Mouse (Mus musculus) liver, embryonic 16.5 days (tissue): Measurements from ENCODE around the gene Mast3. TPM values are rescaled to one million over a fixed set of nuclear protein-coding genes. Genes with fewer than 3 reads are reported as not detected.

Source experiments
- ATAC-seq: fragments of 200-750 bp; cut with Nextera tagmentation; 2 replicates; pipeline ENCODE4 v1.8.0; 2017; ENCODE audit warnings: low read depth, mild to moderate bottlenecking, moderate number of reproducible peaks, moderate library complexity
- H3K27ac ChIP-seq: fragments of 300-500 bp; sonication (generic); 2 replicates; pipeline ENCODE4 v1.5.1; 2014; ENCODE audit warnings: mild to moderate bottlenecking, low read length
- H3K27me3 ChIP-seq: fragments of 300-500 bp; sonication (generic); 2 replicates; pipeline ENCODE4 v1.6.1; 2014; ENCODE audit warnings: low read depth, low read length, mixed read lengths; ENCODE audit not compliant: control insufficient read depth, insufficient read depth
- H3K36me3 ChIP-seq: fragments of 300-500 bp; sonication (generic); 2 replicates; pipeline ENCODE4 v1.6.1; 2014; ENCODE audit warnings: mild to moderate bottlenecking; ENCODE audit not compliant: control insufficient read depth, insufficient read depth
- H3K4me1 ChIP-seq: fragments of 300-500 bp; sonication (generic); 2 replicates; pipeline ENCODE4 v1.6.1; 2014; ENCODE audit warnings: low read depth, low read length, mixed read lengths; ENCODE audit not compliant: control insufficient read depth
- H3K4me2 ChIP-seq: fragments of 300-500 bp; sonication (generic); 2 replicates; pipeline ENCODE4 v1.6.1; 2014; ENCODE audit warnings: low read depth, low read length, mixed read lengths
- H3K4me3 ChIP-seq: fragments of 300-500 bp; sonication (generic); 2 replicates; pipeline ENCODE4 v1.5.1; 2014; ENCODE audit warnings: low read depth, mild to moderate bottlenecking, low read length
- H3K9ac ChIP-seq: fragments of 300-500 bp; sonication (generic); 2 replicates; pipeline ENCODE4 v1.6.1; 2014; ENCODE audit warnings: low read depth, low read length
- H3K9me3 ChIP-seq: fragments of 300-500 bp; sonication (generic); replicated peaks from 2 replicates; pipeline ENCODE4 v1.6.1; 2016; ENCODE audit warnings: low read length; ENCODE audit not compliant: control insufficient read depth
- WGBS: fragments of 180-500 bp; shearing (Covaris S2); extraction: QIAGEN DNeasy Blood & Tissue Kit; methylation state at CpG from one replicate; pipeline ENCODE4 v1.1.7; 2014; ENCODE audit not compliant: insufficient replicate concordance; 5-methylcytosine and 5-hydroxymethylcytosine counted together
- polyA plus RNA-seq: library from polyadenylated mRNA; unstranded; fragments of >200 nt; fragmentation: Nextera tagmentation; extraction: Ambion mirVana; gene quantifications from 2 replicates; pipeline ENCODE4 v1.2.1, GENCODE M21; 2015

The Mast3 gene
- polyA plus RNA-seq, 1 experiment from 2014 or later = 9.0 TPM

GRCm38 (mm10) chr8:70810962-70811680 is 6.3 kb upstream of the Mast3 start:
- ATAC-seq = no peak
- Histone ChIP-seq H3K4me3 (no peak overlapping the region), H3K36me3 (no peaks in the 10 kb centered on the region), H3K27me3 (peaks cover 4% of the 10 kb centered on the region; the same call in 1 of the 2 replicates), H3K9ac (no peak overlapping the region), H3K4me2 (no peak overlapping the region), H3K27ac (no peak overlapping the region), H3K4me1 (peaks cover 18% of the 10 kb centered on the region), H3K9me3 (no peaks in the 10 kb centered on the region)
- WGBS = 42% methylated on average over 20 of the region's 20 CpGs

GRCm38 (mm10) chr8:70808955-70809701 is 4.3 kb upstream of the Mast3 start:
- 58% methylated on average over 8 of the region's 8 CpGs for WGBS
- Histone ChIP-seq H3K27ac (no peak overlapping the region), H3K9ac (no peak overlapping the region), H3K4me1 (peaks cover 33% of the 10 kb centered on the region), H3K27me3 (peaks cover 9% of the 10 kb centered on the region; the same call in 1 of the 2 replicates), H3K4me2 (no peak overlapping the region), H3K4me3 (no peak overlapping the region), H3K9me3 (no peaks in the 10 kb centered on the region), H3K36me3 (no peaks in the 10 kb centered on the region)
- ATAC-seq = no peak

DNA sequence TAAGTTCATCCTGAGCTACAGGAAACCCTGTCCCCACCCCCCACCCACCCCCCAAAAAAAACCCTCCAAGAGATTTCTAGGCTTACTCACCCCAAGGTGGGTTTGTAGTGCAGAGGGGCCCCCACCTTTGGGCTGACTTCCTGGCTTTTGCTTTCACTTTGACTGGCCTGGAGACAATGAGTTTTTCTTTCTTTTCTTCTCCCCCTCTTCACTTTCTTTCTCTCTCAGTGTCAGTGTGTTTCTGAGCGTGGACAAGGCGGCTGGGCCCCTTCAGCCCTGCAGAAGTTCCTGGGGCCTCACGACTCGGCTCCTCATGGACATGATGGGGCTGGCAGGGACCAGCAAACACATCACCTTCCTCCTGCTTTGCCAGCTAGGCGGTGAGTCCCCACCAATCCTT is 3.4 kb upstream of the Mast3 start, which contains the start of gene Il12rb1:
Gene Il12rb1, plus strand, starts transcription at position 211 of the 400 bp plus-strand sequence.
- Histone ChIP-seq H3K4me1 (peaks cover 42% of the 10 kb centered on the region), H3K27ac (no peak within 1 kb of the TSS; the same call in 1 of the 2 replicates), H3K9ac (no peak within 1 kb of the TSS), H3K4me2 (peak within 1 kb of the TSS; percentile 22; the same call in 1 of the 2 replicates), H3K27me3 (peaks cover 9% of the 10 kb centered on the region; the same call in 1 of the 2 replicates), H3K36me3 (no peaks in the 10 kb centered on the region), H3K4me3 (no peak within 1 kb of the TSS), H3K9me3 (no peaks in the 10 kb centered on the region)
- WGBS = 43% methylated on average over 5 of the region's 5 CpGs
- ATAC-seq = no peak

GRCm38 (mm10) chr8:70807304-70807703 is 2.5 kb upstream of the Mast3 start:
- 62% methylated on average over 1 of the region's 1 CpGs for WGBS
- peaks cover 47% of the 10 kb centered on the region for H3K4me1 ChIP-seq
- H3K27me3 ChIP-seq = peaks cover 9% of the 10 kb centered on the region; the same call in 1 of the 2 replicates
- H3K36me3 ChIP-seq = no peaks in the 10 kb centered on the region
- peak overlapping the region; percentile 60 for H3K27ac ChIP-seq
- H3K9me3 ChIP-seq = no peaks in the 10 kb centered on the region
- H3K9ac ChIP-seq = no peak overlapping the region
- no peak overlapping the region for H3K4me3 ChIP-seq
- no peak overlapping the region for H3K4me2 ChIP-seq
- ATAC-seq = no peak

DNA sequence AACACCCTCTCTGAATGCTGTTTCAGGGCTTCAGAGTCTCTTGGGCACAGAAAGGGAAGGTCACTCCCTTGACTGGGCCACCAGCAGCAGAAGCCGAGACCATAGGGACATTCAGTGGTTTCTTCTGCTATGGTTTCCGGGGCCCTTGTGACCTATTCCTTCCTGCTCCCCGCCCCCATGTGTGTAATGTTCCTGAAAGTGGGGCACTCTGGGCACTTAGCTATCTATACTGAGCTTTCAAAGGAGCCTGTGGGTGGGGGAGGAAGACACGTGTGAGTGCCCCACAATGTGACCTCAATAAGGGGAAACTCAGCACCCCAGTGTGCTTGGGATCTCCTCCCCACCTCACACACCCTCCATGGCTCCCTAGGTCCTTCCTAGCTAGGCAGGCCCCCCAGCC is 1.7 kb upstream of the Mast3 start:
- H3K4me3 ChIP-seq = no peak overlapping the region
- H3K4me1 ChIP-seq = peaks cover 49% of the 10 kb centered on the region
- peak overlapping the region; percentile 60 for H3K27ac ChIP-seq
- H3K9me3 ChIP-seq = no peaks in the 10 kb centered on the region
- H3K9ac ChIP-seq = no peak overlapping the region
- ATAC-seq = no peak
- no peaks in the 10 kb centered on the region for H3K36me3 ChIP-seq
- WGBS = 29% methylated on average over 4 of the region's 4 CpGs
- H3K4me2 ChIP-seq = 0 out of 2 replicates have a peak overlapping the region, but pooled peaks have one; percentile 4
- peaks cover 9% of the 10 kb centered on the region; the same call in 1 of the 2 replicates for H3K27me3 ChIP-seq

DNA sequence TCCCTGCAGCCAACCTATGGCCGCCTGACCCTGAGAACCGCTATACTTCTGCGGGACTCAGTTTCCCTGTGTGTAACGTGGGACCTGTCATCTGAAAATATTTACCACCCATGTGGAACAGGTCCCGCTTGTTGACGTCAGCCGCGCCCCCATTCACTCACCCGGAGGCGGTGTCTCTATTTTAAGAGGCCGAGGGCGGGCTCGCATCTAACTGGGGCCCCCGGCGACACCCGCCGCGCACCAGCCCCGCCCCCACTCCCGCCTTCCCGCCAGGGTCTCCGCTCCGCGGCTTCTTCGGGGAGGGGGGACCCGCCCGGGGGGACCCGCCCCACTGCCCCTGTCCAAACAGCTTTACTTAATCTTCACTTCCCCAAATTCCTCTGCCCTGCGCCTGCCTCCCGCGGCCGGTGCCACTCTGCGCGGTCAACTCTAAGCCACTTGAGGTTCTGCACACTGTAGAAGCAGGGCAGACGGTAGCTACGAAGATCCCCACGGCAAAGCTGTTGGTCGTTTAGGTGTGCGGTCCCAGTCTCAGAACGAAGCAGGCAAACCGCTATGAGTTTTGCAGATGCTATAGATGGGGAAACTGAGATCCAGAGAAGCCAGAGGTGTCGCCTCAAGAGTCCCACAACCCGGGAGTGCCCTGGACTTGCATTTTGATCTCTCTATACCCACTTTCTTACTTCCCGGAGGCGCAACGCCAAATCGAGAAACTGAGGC is 933 bp downstream of the Mast3 start:
- peak overlapping the region; percentile 99 for H3K4me2 ChIP-seq
- peak overlapping the region; percentile 73 for H3K27ac ChIP-seq
- peak overlapping the region; percentile 68 for H3K4me3 ChIP-seq
- peaks cover 25% of the 10 kb centered on the region for H3K27me3 ChIP-seq
- WGBS = 1% methylated on average over 47 of the region's 47 CpGs
- peak; percentile 23 for ATAC-seq
- H3K9me3 ChIP-seq = no peaks in the 10 kb centered on the region
- H3K4me1 ChIP-seq = peaks cover 49% of the 10 kb centered on the region
- no peaks in the 10 kb centered on the region for H3K36me3 ChIP-seq
- H3K9ac ChIP-seq = peak overlapping the region; percentile 48

- H3K36me3 ChIP-seq = no peaks in the 10 kb centered on the region
- H3K9me3 ChIP-seq = no peaks in the 10 kb centered on the region
- no peak overlapping the region for H3K27ac ChIP-seq
- H3K4me3 ChIP-seq = peak overlapping the region; percentile 68
- ATAC-seq = no peak
- H3K4me1 ChIP-seq = peaks cover 49% of the 10 kb centered on the region
- 62% methylated on average over 11 of the region's 11 CpGs for WGBS
- no peak overlapping the region; the same call in 1 of the 2 replicates for H3K9ac ChIP-seq
- H3K4me2 ChIP-seq = peak overlapping the region; percentile 99
- peaks cover 35% of the 10 kb centered on the region for H3K27me3 ChIP-seq
These were observed 1.9 kb downstream of the Mast3 start for GRCm38 (mm10) chr8:70802786-70803510.

DNA sequence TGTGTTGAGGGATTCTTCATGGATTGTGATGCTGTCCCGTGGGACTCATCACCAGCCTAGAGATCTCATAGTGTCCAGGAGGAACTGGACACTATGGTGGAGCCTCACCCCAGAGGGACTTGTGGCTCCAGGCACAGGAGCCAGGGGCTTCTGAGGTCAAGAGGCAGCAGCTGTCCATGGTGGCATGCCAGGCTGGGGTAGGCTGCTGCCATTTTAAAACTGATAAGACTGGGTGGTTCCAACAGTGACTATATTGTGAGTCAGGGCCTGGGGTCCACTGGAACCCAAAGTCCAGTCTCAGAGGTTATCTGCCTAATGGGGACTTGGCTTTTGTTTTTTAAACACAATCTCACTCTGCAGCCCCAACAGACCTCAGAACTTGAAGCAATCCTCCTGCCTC is 3.0 kb downstream of the Mast3 start:
- ATAC-seq = no peak
- Histone ChIP-seq H3K4me3 (no peak overlapping the region), H3K4me1 (peaks cover 52% of the 10 kb centered on the region), H3K4me2 (no peak overlapping the region), H3K9ac (no peak overlapping the region), H3K36me3 (no peaks in the 10 kb centered on the region), H3K27ac (no peak overlapping the region), H3K9me3 (no peaks in the 10 kb centered on the region), H3K27me3 (peaks cover 40% of the 10 kb centered on the region)
- 71% methylated on average over 1 of the region's 1 CpGs for WGBS
